In genomic region chr11:78337040-78337439, GRCm38 (mm10) we compare ENCODE assay signal across 23 mouse cellular contexts. TPM values are rescaled to one million over a fixed set of nuclear protein-coding genes. Genes with fewer than 3 reads are reported as not detected.
"Had no signal": no experiment of that assay in that cellular context is flagged by ENCODE, and none has a peak within 500 bp of the region (broad histone marks: within the 10 kb centered on the region; RNA-seq: fewer than 3 reads in every experiment).

No protein-coding gene starts in this region.

- DNase-seq: liver, postnatal 0 days; lung, adult 2 months; lung, postnatal 14 days; lung, postnatal 36 days; retina, postnatal 1 day; right cerebral cortex, adult 18-20 months; right cerebral cortex, postnatal 25 days; right cerebral cortex, postnatal 4 days; thymus, adult 2 months; thymus, postnatal 25 days; thymus, postnatal 4 days had no signal

- H3K4me3 ChIP-seq: liver, embryonic 15.5 days; lung, embryonic 15.5 days; megakaryocyte, embryonic 14.5 days; midbrain, embryonic 13.5 days; midbrain, embryonic 15.5 days; neural tube, embryonic 13.5 days; neural tube, embryonic 15.5 days; stomach, embryonic 15.5 days had no signal

- H3K27ac ChIP-seq: liver, embryonic 15.5 days; lung, embryonic 15.5 days; macrophage; midbrain, embryonic 13.5 days; midbrain, embryonic 15.5 days; neural tube, embryonic 13.5 days; neural tube, embryonic 15.5 days; stomach, embryonic 15.5 days; stomach, postnatal 0 days had no signal

RNA-seq across cellular contexts. Expression of gene BC030499, which starts 46.4 kb away (rescaled TPM):
- total RNA-seq: monocyte, adult 5-6 weeks had no signal
- polyA plus RNA-seq: lung, postnatal 0 days; stomach, postnatal 0 days had no signal
